Mouse (Mus musculus) thymus, postnatal 25 days (tissue): Measurements from ENCODE around the gene Best2.

ENCODE experiments used
- DNase-seq: peaks from one replicate; pipeline ENCODE4 v3.0.0; 2022

Best2 gene

DNA sequence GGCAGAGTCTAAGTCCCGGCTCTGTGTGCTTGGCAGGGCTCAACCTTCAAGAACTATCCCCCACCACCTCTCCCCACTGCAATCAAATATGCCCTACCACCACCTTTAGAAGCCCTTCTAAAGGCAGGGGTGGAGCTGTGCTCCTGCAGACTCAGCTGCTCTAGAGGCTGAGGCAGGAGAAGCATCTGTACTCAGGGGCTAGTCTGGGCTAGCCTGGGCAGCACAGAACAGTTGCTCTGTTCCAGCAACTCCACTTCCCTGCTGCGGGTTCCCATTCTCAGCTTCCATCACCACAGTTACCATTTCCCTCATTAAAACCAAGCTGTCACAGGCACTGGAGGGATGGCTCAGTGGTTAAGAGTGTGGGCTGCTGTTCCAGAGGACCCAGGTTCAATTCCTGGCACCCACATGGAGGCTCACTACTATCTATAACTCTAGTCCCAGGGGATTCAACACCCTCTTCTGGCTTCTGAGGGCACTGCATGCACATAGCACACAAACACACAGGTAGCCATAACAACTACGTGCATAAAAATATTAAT, 7.3 kb upstream of the Best2 start:
- no peak for DNase-seq

DNA sequence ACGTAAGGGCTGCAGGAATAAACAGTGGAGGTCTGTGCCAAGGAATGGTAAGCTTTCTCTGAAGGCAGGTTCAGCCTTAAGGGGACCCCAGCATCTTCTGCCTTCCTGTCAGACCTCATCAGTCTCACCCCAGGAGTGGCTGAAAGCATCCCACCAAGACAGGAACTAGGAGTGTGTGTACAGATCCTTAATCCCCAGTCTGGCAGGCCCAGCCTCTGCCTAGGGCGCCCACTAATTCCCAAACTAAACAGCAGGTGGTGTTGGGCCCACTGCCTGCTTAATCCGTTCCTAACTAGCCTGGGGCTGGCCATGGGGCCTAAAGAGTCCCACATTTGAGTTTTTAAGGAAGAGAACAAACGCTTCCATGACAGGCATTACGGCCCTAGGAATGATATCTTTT, 2.9 kb upstream of the Best2 start:
- DNase-seq, result no peak

DNA sequence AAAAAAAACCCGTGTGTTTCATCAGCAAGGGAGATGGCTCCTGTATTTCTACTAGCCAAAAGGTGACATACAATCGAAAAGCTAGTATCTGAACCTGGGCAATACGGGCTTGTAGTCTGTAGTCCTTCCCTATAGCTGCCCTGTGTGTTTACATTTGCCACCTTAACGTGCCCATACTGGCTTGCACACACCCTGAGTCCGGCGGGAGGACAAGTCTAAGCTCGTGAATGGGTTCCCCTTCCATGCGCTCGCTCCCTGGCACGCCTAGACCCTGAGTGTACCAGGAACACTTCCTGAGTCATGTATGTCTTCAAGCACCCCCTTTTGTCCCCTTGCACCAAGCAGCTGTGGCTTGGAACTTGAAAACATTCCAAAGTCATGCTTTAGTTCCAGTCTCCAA, 2.4 kb upstream of the Best2 start:
- no peak for DNase-seq

DNA sequence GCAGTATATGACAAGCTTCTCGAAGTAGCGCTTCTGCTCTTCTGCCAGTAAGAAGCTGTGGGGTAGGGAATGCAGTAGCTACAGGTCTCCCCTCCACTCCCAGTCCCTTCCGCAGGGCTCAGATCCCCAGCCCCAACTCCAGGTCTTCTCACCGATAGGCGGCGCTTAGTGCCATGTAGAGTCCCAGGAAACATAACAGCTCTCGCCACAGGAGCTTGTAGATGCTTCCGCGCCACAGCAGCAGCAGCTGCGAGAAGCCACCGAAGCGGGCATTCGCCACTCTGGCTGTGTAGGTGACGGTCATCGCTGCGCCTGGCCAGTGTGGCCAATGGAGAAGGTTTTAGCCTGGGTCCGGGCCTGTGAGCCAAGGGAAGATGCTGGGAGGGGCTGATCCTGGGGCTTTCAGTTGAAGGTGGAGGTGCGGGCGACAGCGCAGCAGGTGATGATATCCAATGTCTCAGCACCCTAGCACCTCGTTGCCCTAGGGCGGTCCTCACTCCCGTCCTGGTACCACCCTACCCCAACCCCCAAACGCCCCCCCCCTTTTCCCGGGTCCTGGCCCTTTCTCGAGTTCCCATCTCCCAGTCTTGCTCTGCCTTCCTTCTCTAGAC, 996 bp downstream of the Best2 start:
- DNase-seq, result peak; percentile 87

DNA sequence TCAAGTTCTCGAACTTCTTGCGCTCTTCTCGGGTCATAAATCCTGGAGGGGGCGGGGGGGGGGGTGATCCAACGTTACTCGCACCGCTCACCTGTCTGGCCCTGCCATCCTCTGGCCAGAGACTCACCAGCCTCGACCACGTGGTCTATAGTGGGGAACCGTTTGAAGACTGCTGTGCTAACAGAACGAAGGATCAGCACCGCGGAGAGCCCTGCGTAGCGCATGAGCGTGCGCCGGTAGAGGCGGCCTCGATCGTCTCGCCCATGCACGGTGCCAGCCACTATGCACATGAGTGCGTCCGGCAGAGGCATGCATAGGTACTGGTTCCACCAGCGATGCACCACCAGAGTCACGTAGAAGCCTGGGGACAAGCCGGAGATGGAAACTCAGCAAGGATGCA, 3.1 kb downstream of the Best2 start:
- no peak for DNase-seq

DNA sequence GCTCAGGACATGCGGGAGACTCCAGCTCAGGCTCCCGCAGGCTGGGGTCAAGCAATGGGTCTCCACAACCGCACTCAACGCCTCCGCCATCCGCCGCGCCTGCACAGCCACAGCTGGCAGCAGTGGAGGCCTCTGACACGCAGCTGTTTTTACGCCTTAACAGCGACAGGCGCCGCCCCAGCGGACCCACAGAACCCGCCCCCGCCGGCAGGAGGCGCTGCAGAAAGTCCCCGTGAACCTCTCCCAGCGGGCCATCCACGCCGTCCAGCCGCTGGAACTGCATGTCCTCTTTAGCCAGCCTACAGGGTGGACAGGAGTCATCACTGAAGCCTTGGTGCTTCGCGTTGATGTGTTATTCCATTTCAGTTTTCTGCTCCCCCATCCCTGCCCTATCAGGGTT, 6.6 kb downstream of the Best2 start:
- peak; percentile 47 for DNase-seq

DNA sequence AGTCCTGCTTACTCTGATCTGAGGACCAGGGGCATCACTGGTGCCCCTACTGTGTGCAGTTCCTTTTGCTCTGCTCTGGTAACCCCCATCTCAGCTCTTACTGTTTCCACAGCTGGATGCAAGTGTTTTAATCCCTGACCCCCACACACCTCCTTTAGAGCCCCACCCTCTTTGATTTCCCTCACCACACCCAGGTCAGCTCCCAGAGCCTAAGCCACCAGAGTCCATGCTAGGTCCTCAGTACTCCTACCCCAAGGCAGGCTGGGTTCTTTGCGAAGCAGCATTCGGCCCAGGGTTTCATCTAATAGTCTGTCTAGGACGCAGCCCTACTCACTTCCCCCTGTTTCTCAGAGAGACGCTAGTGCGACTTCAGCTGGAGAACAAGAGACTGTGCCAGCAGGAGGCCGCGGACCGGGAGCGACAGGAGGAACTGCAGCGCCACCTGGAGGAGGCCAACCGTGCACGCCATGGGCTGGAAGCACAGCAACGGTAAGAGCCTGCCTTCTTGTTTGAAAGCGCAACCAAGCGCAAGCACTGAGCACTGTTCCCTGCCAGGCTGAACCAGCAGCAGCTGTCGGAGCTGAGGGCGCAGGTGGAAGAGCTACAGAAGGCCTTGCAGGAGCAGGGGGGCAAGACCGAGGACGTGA, 16.6 kb downstream of the Best2 start:
- DNase-seq, result peak; percentile 95

DNA sequence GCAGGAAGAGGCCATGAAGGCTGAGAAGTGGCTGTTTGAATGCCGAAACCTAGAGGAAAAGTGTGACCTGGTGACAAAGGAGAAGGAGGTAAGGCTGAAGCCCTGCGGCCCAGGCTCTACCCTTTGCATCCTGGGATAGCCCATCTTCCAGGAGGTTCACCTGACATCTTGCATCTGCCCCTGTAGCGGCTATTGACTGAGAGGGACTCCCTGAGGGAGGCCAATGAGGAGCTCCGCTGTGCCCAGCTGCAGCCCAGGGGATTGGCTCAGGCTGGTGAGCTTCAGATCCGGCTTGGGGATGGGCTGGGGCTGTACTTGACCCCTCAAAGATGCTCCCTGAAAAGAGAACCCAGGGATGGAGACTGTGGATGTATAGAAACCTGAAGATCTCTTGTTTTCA, 17.4 kb downstream of the Best2 start:
- DNase-seq, result no peak

DNA sequence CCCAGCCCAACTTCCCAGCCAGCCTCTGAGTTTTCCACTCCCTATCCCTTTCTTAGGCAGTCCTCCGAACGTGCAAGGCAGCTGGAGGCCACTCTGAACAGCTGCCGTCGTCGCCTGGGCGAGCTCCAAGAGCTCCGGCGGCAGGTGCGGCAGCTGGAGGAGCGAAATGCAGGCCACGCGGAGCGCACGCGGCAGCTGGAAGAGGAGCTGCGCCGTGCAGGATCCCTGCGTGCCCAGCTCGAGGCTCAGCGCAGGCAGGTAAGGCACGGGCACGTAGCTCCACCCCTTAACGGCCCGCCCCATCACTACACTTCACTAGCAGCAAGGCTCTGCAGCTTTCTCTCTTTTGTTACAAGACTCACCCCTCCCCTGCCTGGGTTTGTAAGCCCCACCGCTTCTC, 18.7 kb downstream of the Best2 start:
- DNase-seq, result no peak

DNA sequence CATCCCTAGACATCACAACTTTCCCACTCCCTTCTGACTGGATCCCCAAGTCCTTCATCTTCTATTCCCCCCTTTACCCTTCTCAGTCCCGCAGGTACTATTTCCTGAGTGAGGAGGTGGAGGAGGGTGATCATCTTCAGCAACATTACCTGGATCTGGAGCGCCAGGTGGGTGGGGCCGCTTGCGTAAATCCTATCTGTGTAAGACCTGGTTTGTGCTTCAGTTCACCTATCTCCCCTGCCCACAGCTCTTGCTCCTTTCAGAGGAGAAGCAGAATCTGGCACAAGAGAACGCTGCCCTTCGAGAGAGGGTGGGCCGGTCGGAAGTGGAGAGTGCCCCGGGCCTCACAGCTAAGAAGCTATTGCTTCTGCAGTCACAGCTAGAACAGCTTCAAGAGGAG, 20.0 kb downstream of the Best2 start:
- no peak for DNase-seq

DNA sequence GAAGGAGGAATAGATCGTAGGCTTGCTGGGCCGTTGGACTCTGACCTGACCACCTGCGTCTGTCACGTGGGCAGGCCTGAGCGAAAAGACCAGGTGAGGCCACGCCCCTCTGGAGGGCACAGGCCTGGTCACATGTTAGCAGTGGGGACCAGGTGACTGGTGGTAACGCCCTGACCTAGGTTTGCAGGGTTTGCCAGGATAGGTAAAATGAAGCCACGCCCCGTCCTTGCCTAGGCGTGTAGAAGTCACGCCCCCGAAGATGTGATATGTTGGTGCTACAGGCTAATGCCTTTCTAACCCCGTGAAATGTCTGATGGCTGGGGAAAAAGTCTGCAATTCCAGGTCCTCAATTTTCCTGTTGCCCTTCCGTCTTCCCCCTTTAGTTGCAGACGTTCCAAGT, 23.5 kb downstream of the Best2 start:
- no peak for DNase-seq

DNA sequence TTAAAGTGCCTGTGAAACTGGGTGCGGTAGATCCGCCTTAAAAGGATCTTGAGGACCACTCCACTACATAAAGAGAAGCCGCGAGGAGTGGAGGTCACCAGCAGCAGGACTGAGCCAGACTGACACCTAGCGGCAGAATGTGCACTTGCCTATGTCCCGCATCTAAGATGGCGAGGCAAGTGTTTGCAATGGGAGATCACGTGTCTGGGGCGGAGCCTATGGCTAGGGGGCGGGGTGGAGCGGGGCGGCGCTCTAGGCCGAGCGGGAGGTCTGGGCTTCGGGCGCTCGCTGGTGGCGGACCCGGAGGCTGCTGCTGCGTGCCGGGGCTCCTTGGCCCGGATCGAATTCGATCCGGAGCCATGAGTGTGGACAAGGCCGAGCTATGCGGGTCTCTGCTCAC, 24.0 kb downstream of the Best2 start, which contains the start of gene Hook2:
Gene Hook2, plus strand, starts transcription at position 255 of the 400 bp plus-strand sequence.
- DNase-seq, result peak; percentile 97

DNA sequence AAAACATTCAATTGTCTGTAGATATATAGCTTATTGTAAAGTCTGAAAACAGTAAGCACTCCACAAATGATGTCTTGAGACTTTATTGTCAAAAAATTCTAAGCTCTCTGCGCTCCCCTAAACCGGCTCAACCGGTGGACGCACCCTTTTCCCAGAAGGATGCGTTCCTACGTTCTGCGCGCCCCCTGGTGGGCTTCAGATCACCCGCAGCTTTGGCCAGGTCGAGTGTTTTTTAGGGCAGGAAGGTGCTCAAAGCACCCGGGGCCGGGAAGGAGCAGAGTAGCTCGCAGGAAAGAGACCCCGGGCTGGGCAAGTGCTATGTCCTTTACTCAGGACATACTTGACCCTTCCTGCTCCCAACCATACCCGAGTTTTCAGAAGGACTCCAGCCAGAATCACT, 24.5 kb downstream of the Best2 start:
- DNase-seq, result peak; percentile 93

DNA sequence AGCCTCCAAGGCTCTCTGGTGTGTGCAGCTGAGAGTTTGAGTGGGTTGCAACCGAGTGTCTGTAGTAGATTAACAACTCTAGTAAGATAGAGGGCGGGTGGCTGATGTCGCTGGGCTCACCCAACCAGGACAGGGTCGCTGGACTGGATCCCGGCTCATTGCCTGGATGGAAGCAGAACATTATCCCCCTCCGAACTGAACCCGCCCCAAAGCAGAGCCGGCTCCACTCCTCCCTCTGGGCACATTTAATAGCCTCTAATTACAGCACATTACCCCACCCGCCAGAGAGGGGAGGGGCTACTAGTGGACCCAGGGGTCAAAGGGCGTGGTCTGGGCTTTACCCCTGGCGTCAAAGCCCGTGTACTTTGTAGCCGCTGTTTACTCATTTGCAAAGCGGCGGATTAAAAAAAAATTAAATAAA, 25.0 kb downstream of the Best2 start:
- DNase-seq, result no peak

DNA sequence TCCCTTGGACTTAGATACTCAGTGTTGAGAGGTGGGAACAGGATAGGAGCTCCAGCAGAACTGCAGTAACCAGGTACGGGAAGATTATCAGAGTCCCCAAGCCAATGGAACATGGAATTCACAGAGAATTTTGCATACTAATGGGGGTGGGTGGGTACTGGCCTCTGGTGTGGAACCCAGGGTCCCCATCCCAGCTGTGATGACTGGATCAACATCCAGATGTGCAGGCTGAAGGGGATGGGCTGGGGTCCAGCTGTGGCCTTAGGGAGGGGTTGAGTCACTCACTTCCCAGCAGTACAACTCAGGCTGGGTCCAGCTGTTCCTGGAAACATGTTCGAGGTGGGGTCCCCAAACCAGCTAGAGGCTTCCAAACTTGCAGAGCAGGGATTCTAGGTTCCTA, 26.4 kb downstream of the Best2 start:
- DNase-seq, result no peak

DNA sequence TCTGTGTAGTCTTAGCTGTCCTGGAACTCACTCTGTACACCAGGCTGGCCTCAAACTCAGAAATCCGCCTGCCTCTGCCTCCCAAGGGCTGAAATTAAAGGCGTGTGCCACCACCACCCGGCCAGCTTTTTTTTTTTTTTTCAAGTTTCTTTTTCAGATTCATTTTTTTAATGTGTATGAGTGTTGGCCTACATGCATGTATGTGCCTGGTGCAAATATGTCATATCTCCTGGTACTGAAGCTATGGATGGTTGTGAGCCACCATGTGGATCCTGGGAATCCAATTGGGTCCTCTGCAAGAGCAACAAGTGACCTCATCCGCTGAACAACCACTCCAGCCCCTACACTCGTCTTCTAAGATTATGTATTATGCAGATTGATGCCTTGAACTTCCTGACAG, 26.9 kb downstream of the Best2 start:
- DNase-seq, result no peak

DNA sequence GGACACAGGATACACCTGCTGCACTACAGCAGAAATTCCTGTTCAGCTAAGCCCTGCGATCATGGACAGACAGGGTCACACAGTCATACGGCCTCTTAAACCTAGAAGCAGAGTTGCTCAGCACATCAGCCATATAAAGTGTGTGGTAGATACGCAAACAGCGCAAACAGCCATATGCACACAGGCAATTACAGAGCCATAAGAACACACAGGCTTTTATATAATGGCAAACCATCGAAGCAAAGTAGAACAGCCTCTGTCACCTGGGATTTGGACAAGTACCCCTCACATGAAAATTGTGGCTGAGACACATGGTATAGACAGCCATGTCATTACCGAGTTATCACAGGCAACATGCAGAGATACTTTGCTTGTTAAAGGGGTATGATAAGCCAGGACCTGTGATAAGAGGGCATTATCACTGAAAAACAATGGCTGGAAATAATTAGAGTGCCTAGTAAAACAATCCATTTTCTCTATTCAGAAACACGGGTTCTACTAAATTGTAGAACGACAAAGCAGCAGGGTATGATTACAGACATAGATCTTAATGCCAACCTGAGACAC, 27.9 kb downstream of the Best2 start:
- no peak for DNase-seq

DNA sequence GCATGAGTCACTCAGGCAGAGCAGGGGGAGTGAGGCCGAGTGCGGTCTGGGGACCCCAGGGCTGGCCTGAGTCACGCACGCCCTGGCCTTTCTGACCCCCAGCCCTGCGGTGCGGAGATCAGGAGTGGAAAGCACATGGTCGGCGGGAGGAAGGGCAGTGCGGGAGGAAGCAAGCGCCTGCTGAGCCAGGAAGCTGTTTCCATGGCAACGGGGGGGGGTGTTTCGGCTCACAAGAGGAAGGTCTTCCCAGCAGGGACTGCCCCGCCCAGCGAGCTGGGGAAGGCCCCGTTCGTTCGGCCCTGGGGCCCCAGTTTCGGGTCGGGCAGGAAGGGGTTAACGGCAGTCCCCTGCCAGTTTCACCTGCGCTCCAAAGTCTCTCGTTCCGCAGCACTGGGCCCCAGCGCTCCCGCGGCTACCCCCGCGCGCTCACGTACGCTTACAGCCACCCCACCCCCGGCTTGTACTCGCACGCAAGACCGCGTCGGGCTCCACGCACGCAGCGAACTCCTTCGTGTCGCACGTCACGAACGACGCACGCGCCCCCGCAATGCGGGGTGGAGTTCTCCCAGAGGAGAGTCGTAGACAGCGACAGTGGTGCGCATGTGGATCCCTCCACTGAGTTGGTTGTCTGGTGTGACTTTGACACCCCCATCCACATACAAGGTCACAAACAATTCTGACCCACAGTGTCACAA, 28.5 kb downstream of the Best2 start:
- peak; percentile 90 for DNase-seq

DNA sequence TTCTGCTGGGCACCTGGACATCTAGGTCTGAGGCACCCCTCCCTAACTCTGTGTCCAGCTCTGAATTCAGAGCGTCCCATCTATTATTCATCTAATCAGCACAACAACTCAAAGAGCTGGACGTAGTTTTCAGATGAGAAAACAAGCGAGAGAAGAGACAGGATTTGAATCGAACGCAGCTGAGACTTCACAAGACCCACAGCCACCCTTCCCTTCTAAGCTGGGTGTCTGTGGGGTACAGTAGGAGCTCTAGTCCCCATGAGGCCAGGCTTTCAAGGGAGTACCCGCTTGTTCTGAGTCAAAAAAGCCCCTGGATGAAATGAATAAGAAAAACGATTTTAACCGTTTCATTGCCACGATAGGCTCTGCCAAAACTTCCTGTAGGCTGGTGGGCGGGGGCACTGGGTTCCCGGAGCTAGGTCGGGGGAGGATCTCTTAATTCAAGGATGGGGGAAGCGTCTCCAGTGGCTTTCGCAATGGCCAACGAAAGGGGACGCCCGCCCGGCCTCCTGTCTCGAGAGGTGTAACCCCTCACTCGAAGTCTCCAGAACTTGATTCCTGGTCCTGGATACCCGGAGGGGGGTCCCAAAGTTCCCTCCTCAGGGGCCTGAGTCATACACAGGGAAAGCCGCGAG, 29.2 kb downstream of the Best2 start:
- DNase-seq, result no peak

DNA sequence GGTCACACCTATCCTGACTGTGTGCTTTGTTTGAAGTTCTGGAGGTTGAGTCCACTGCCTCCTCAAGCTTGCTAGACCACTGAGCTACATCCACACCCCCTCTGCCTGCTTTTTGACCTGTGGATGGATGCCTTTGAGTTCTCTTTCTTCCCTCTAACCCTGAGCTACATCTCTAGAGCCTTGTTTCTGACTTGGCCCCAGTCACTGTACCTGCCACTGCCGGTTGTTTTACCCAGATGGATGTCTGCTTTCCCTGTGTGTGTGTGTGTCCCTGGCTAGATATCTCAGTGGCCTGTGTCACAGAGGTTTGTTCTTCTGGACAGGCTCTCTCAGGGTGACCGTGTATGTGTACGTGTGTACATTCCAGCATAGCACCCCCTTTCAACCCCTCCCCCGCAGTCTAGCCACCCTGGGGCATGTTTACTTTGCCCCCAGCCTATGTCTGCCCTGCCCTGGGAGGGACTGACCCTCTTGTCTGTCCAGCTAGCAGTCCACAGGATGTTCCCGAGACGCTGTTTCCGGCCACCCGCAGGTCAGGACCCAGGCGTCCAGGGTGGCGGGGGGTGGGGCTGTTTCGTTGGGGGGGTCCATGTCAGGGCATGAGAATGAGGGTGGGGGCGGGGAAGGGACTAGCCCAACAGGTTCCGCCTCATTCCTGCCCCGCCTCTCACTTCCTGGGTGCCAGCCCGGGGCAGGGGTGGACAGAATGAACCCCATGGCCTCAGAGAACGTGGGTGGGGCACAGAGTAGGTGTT, 29.9 kb downstream of the Best2 start:
- peak; percentile 12 for DNase-seq

DNA sequence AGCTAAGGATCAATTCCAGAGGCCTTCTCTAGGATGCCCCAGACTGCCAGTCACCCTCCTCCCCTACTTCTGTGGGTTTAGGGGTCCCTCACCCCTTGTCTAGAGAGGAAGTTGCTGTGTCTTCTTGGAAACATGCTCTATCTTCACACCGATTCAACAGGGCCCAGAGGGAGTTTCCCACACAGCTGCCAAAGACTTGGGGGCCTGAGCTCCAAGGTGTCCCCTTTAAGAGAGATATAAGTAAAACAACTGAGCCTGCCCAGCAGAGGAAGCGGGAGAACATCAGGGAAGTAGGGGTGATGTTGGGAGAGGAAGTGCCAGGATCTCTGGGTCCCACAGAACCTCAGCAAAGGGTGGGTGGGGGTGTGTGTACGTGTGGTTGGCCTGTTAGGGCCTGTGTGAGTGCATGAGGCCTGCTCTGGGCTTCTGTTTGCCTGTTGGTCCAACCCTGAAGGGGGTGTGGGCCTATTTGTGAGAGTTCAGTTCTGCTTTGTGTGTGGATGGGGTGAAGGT, 31.8 kb downstream of the Best2 start:
- no peak for DNase-seq
